Mouse (Mus musculus): ENCODE measurements around the gene Ywhae. TPM values are rescaled to one million over a fixed set of nuclear protein-coding genes. Genes with fewer than 3 reads are reported as not detected.
"Not testable (repeated sequence)": the region's sequence is repeated elsewhere in the genome, so short reads cannot be mapped to it uniquely, and the experiment has no call there.

The Ywhae gene
- total RNA-seq (2021): 100 to 1,000 TPM; 633 to 674 TPM
- long read RNA-seq, experiment 1, transcript Ywhae-201 (6 exons, 2,100 nt): major isoform, 134 of 470 reads
- long read RNA-seq, experiment 1, partial matches to known transcripts: 5 of 470 reads
- long read RNA-seq, experiment 1, other reads (novel, unspliced or antisense): 331 of 470 reads
- long read RNA-seq, experiment 2, transcript Ywhae-201 (6 exons, 2,100 nt): major isoform, 104 of 438 reads
- long read RNA-seq, experiment 2, partial matches to known transcripts: 16 of 438 reads
- long read RNA-seq, experiment 2, other reads (novel, unspliced or antisense): 318 of 438 reads

DNA sequence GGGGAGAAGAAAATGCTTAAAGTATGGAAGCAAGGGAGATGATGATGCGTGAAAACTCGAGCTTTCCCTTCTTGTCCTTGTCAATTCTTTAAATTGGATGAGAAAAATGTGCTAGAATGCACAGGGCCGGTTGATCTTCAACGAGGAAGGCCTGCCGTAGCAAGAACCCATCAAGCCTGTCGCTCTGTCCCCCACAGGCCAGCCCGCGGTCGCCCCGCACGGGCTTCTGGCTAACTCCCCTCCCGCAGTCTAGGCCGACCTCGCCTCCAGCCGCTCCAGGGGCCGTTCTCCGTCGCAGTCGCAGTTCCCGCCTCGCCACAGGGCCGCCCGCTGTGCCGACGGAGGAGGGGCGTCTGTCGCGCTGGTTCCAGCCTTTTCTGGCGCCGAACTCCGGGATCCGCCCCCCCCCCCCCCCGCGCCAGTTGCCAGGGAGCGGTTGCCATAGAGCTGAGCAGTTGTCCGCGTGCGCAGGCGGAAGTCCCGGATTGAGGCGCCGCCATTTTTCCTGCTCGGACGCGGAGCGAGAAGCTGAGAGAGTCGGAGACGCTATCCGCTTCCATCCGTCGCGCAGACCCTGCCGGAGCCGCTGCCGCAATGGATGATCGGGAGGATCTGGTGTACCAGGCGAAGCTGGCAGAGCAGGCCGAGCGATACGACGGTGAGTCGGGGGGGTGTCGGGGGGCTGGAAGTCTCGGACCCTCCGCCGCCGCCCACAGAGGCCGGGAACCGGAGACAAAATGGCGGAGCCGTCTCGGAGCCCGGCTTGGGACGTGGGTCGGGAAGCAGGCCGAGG is at the start of gene Ywhae:
TSS of gene Ywhae (plus strand) at position 436 of the 793 bp plus-strand sequence.
- peak; percentile 91 for DNase-seq
- intact Hi-C loops (cut with DNase I; ENCODE audit: low total_unique reads): no loop called here

DNA sequence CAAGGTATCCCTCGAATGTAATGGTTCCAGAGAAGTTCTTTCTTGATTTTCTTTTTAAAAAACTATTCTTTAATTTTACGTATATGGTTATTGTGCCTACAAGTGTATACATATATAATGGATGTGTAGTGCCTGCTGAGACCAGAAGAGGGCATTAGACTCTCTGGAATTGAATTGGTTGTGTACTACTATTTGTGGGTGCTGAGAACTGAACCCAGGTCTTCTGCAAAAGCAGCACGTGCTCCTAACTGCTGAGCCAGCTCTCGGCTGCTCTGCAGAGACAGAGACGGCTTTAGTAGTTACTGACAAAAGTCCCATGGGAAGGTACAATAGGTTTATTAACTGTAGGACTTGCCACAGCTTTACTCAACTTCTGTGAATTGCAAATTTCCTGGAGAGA is 48.2 kb upstream of the Ywhae start:
- intact Hi-C loops (cut with DNase I; ENCODE audit: low total_unique reads): no loop called here
- DNase-seq: no peak

DNA sequence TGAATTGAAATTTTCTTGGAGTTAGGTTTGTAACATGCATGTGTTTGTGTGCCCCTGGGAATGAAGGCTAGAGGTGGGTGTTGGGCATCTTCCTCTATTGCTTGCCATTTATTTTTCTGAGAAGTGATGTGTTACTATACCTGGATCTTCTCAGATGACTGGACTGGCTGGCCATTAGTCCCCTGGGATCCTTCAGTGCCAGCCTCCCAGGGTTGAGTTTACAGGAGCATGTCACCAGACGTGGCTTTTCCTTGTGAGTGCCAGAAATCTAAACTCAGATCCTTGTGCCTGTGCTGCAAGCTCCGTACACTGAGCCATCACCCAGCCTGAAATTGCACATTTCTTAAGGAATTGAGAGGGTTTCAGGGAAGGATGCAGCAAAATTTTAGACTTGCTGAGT is 47.7 kb upstream of the Ywhae start:
- intact Hi-C loops (cut with DNase I; ENCODE audit: low total_unique reads): no loop called here
- no peak for DNase-seq

DNA sequence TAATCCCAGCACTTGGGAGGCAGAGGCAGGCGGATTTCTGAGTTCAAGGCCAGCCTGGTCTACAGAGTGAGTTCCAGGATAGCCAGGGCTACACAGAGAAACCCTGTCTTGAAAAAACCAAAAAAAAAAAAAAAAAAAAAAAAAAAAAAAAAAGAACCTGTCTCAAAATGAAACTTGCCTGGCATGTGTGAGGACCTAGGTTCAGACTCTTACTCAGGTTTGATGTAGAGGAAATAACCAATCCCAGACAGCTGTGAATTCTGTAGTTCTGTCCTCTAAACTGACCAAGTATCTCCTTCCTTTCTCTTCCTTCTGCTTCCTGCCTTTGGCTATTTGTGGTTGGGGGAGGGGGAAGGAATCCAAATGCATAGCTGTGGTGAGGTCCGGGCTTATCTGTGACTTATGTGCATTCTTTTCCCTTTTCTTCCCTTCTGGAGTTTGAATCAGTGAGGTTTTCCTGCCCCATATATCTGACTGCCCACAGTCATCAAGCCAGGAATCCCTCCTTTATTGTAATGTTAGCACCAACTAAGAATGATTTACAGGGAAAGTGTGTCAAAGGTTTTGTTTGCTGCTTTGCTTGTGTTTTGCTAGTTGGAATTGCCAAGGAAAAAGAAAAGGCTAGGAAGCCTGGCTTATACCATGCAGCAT is 45.2 kb upstream of the Ywhae start:
- intact Hi-C loops (cut with DNase I; ENCODE audit: low total_unique reads): no loop called here
- DNase-seq: no peak

DNA sequence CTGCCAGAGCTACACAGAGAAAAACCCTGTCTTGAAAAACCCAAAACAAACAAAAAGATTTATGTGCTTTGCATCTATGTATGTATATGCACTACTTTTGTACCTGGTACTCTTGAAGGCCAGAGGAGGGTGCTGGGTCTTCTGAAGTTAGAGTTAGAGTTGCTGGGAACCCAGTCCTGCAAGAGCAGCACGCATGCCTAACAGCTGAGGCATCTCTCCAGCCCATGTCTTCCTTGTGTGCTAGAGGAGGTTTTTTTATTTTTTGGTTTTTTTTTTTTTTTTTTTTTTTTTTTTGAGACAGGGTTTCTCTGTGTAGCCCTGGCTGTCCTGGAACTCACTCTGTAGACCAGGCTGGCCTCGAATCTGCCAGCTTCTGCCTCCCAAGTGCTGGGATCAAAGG is 44.5 kb upstream of the Ywhae start:
- intact Hi-C loops (cut with DNase I; ENCODE audit: low total_unique reads): no loop called here

DNA sequence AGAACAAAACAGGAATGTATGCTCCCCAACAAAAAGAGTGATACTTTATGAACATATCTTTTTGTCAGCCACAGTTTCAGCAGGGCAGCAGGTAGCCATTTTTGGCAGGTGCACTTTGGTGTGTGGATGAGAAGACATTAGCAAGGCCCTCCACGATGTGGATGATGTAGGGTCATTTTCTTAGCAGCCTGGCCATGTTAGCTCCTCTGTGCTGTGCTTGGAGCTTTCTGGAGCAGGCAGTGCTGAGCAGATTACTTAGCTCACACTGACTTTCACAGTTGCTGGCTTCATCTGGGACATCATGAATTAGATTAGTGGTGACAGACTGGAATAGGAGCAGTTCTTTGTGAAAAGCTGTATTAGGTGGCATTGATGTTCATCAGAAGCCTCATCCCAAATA is 42.7 kb upstream of the Ywhae start:
- DNase-seq: no peak
- intact Hi-C loops (cut with DNase I; ENCODE audit: low total_unique reads): no loop called here

More for the DNA sequence above, 44.5 kb upstream of the Ywhae start:
- DNase-seq: no peak

DNA sequence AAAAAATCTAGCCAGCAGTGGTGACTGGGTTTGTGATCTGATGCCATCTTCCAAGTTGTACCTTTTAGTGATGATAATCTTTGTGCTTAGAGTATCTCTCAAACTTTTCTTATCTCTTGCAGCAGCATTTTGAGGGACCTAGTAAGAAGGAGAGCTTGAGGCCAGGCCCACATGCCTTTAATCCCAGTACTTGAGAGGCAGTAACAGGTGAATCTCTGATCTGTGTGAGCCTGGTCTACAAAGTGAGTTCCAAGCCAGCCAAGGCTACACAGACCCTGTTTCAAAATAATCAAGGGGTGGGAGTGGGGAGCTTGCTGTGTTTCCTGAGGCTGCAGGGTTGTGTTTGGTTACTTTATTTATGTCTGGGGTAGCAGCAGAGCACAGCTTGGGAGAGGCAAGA is 41.6 kb upstream of the Ywhae start:
- no peak for DNase-seq
- intact Hi-C loops (cut with DNase I; ENCODE audit: low total_unique reads): no loop called here

DNA sequence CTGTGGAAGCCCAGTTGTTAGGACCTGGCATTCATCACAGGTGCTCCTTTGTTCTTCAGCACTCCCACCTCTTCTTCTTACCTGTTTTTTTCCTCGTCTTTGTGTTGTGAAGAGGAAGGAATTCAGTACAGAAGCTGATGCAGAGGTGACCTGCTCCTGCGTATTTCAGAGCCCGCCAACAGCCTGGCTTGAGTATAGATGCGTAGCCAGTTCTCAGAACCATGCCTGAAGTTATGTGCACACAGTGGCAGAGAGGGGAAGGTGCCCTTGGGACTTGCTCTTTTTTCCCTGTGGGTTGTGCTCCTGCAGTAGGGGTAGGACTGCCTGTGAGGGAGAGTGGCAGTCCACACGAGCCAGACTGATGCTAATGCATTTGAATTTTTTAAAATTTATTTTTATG is 39.1 kb upstream of the Ywhae start:
- intact Hi-C loops (cut with DNase I; ENCODE audit: low total_unique reads): no loop called here
- no peak for DNase-seq

DNA sequence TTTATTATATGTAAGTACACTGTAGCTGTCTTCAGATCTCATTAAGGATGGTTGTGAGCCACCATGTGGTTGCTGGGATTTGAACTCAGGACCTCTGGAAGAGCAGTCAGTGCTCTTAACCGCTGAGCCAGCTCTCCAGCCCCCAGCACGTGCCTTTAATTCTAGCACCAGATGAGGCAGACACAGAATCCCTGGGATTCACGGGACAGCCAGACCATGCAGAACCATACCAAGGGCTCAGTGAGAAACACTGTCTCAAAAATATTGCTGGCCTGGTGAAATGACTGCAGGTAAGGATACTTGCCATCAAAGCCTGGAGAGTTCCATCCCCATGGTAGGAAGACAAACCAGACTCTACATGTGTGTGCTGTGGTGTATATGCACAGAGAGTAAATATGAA is 35.2 kb upstream of the Ywhae start:
- intact Hi-C loops (cut with DNase I; ENCODE audit: low total_unique reads); DNase-seq: not testable (repeated sequence)

DNA sequence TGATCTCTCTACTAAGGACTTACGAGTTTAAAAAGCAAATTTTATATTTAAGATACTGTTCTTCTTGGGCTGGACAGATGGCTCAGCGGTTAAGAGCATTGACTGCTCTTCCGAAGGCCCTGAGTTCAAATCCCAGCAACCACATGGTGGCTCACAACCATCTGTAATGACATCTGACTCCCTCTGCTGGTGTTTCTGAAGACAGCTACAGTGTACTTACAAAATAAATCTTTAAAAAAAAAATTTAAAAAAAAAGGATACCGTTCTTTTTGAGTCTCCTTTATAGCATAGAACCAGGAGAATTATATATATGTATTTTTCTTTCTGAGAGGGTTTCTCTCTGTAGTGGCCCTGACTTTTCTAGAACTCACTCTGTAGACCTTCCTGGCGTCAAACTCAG is 32.1 kb upstream of the Ywhae start:
- intact Hi-C loops (cut with DNase I; ENCODE audit: low total_unique reads): no loop called here
- no peak for DNase-seq

DNA sequence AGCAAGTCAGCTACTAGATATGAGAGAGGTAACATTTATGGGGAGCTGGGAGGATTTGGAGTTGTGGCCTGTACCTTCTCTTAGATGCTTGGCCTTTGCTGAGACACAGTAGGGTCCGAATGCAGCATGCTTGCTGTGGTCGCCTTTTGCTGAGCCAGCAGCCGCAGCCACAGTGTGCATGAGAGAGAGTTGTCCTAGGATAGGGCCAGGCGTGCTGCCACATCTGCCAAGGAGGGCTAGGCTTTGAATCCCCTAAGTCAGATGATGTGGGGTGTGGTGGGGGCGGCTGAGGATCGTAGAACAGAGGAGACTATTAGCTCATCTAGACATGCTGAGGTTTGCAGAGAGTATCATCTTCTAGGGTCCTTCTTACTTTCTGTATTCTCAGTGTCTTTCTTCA is 29.9 kb upstream of the Ywhae start:
- intact Hi-C loops (cut with DNase I; ENCODE audit: low total_unique reads): no loop called here
- DNase-seq: no peak

DNA sequence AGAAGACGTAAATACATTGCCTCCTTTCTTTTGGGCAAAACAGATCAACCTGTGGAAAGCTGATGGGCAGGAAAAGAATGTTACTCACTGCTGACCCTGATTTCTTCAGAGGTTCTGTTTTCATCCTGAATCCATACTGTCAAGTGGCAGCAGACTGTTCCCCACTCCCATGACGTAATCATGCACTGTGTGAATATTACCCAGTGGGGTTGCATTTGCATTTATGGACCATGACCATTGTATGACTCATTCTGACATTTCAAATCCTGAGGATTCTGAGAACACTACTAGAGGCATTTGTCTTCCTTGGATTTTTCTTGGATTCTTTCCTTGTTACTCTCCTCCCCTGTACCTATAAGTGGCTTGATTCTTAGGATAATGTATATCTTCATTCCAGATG is 28.9 kb upstream of the Ywhae start:
- intact Hi-C loops (cut with DNase I; ENCODE audit: low total_unique reads): no loop called here
- no peak for DNase-seq

DNA sequence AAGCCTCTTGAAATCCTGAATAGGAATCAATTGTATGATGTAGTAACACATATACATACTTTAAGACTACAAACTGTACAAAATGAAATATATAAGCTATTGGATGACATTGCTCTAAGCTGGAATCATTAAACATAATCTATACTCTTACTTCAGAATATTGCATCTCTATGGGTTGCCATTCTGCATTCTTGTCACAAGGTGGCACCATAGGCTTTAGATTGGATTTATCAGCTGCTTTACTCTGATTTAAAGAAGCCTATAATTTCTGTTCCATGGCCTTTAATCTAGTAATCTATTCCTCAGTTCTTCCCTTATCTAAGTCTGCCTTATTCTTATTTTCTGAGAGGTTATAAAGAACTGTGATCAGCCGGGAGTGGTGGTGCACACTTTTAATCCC is 18.7 kb upstream of the Ywhae start:
- intact Hi-C loops (cut with DNase I; ENCODE audit: low total_unique reads): no loop called here
- DNase-seq: no peak

DNA sequence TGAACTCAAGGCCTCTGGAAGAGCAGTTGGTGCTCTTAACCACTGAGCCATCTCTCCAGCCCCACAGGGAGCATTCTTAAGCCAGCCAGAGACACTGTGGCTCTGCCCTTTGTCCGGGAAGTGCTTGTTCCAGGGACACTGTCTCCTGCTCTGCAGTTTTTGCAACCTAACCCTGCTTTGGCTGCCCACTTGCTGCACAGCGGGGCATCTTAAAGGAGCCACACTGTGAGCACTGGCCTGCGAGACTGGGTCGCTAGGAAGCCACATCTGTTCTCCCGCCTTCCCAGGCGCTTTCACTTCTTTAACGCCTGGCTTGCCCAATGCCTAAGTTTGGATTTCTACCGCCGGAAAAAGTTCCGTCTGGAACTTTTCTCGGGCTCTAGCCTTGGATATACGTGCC is 17.1 kb upstream of the Ywhae start:
- intact Hi-C loops (cut with DNase I; ENCODE audit: low total_unique reads): no loop called here
- peak; percentile 14 for DNase-seq

DNA sequence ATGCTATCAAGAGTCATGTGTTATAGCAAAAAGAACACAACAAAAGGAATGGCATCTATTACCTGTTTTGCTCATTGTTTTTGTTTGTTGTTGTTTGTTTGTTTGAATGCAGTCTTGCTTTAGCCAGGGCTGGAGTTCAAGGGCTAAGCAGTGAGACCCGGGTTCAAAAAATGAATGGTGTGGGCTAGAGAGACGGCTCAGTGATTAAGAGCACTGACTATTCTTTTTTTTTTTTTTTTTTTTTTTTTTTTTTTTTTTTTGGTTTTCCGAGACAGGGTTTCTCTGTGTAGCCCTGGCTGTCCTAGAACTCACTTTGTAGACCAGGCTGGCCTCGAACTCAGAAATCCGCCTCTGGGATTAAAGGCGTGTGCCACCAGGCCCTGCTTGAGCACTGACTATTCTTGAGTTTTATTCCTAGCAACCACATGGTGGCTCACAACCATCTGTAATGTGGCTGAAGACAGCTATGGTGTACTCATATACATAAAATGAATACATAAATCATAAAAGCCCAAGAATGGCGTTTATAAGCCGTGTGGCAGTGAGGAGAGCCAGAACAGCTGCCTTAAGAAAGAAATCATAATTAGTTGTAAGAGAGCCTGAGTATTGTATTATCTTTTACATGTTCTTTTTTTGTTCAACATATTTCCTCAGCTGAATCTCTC is 15.9 kb upstream of the Ywhae start:
- intact Hi-C loops (cut with DNase I; ENCODE audit: low total_unique reads): no loop called here
- no peak for DNase-seq

DNA sequence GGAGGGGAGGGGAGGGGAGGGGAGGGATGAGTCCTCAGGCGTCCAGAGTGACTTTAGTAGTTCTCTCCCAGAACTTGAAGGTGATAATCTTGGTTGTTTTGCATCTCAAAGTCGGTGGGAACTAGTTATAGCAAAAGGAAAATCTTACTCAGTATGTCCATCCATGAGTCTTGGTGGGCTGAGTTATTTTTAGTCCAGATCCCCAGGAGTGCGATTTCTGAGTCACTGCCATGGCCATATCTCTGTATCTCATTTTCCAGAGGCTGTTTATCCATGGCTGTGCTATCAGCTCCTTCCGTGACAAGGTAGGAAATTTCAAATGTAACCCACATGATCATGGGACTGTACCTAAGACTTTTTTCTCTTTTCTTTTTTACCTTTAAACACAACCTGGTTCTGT is 10.3 kb upstream of the Ywhae start:
- intact Hi-C loops (cut with DNase I; ENCODE audit: low total_unique reads): no loop called here
- DNase-seq: no peak

DNA sequence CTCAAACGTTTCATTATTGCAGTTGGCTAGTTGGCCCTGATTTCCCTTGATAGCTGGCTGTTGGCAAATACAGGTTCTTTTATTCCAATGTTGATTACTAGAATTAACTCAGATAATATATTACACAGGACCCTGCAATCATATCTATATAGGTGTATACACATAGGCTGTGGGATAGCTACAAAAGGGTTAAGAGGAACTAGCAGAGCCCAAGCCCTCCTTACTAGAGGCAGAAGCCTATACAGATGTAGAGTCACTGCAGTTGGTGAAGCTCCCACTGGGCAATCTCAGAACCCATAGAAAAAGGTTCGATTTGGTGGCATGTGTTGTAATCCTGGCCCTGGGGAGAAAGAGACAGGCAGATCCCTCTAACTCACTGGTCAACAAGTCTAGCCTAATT is 5.5 kb upstream of the Ywhae start:
- intact Hi-C loops (cut with DNase I; ENCODE audit: low total_unique reads): no loop called here
- DNase-seq: no peak

DNA sequence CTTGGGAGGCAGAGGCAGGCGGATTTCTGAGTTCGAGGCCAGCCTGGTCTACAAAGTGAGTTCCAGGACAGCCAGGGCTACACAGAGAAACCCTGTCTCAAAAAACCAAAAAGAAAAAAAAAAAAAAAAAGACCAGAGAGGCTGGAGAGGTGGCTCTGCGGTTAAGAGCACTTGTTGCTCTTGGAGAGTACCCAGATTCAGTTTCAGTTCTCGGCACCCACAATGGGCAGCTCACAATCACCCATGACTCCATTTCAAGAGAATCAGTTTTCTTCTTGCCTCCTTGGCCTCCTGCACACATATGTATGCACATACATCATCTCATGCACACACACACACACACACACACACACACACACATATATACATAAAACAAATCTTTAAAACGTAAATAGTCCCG is 5.0 kb upstream of the Ywhae start:
- DNase-seq; intact Hi-C loops (cut with DNase I; ENCODE audit: low total_unique reads): not testable (repeated sequence)

DNA sequence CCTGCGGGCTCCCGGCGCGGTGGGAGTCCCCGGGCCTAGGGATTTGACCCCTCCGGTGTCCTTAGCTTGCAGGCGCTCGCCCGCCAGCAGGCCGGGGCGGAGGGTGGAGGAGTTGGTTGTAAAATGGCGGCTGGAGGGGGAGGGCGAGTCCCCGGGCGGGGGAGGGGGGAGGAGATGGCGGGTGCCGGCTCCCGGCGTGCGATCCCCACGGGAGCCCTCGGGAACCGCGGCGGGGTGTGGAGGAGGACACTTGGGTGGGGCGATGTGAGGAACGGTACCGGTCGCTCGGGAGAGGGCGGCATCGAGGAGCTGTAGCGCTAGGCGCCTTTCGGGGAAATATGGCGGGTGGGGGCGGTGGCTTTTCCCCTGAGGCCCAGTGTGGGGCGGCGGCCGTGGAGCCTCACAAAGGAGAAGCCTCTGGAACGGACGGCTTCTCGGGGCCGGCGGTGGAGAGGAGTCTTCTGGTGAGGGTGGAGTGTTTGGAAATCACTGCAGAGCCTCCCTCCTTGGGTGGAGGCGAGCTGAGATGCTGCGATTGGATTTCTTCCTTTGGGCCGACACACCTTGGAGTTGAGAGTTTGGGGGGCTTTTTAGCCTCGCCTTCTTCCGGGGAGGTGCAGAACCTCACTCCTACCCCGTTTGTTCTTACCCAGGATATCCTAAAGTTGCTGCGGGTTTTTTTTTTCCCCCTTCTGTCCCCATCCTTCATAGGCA is 715 bp downstream of the Ywhae start:
- intact Hi-C loops (cut with DNase I; ENCODE audit: low total_unique reads): no loop called here
- DNase-seq: peak; percentile 78
